Mouse (Mus musculus) splenic B cell, adult 2 months (primary cell): Measurements from ENCODE around the gene Dmpk.

Experiments
- DNase-seq: peaks from one replicate; pipeline ENCODE4 v3.0.0-alpha.2; 2011; ENCODE audit warnings: low read depth, low spot score
- H3K27me3 ChIP-seq: 2 replicates; pipeline ENCODE4 v1.6.1; 2012; ENCODE audit warnings: mild to moderate bottlenecking, low read length, moderate library complexity, mixed read lengths; ENCODE audit not compliant: control insufficient read depth, poor library complexity, insufficient read depth, severe bottlenecking
- H3K36me3 ChIP-seq: 2 replicates; pipeline ENCODE4 v1.6.1; 2012; ENCODE audit warnings: mild to moderate bottlenecking, low read length, moderate library complexity, mixed read lengths; ENCODE audit not compliant: control insufficient read depth, poor library complexity, insufficient read depth, severe bottlenecking

Dmpk gene

GRCm38 (mm10) chr7:19096421-19096976 lies 12.8 kb downstream of the Dmpk start:
- Histone ChIP-seq H3K36me3 (no peaks in the 10 kb centered on the region), H3K27me3 (peaks cover 1% of the 10 kb centered on the region; the same call in 1 of the 2 replicates)
- DNase-seq: no peak

- peaks cover 1% of the 10 kb centered on the region; the same call in 1 of the 2 replicates for H3K27me3 ChIP-seq
- H3K36me3 ChIP-seq: no peaks in the 10 kb centered on the region
- no peak for DNase-seq
Observed at GRCm38 (mm10) chr7:19097217-19097616, 13.6 kb downstream of the Dmpk start.

GRCm38 (mm10) chr7:19097863-19098262 lies 14.2 kb downstream of the Dmpk start:
- H3K27me3 ChIP-seq: peaks cover 1% of the 10 kb centered on the region; the same call in 1 of the 2 replicates
- DNase-seq: no peak
- no peaks in the 10 kb centered on the region for H3K36me3 ChIP-seq

GRCm38 (mm10) chr7:19098811-19099210 lies 15.2 kb downstream of the Dmpk start:
- Histone ChIP-seq H3K27me3 (peaks cover 1% of the 10 kb centered on the region; the same call in 1 of the 2 replicates), H3K36me3 (no peaks in the 10 kb centered on the region)
- DNase-seq: no peak

DNA sequence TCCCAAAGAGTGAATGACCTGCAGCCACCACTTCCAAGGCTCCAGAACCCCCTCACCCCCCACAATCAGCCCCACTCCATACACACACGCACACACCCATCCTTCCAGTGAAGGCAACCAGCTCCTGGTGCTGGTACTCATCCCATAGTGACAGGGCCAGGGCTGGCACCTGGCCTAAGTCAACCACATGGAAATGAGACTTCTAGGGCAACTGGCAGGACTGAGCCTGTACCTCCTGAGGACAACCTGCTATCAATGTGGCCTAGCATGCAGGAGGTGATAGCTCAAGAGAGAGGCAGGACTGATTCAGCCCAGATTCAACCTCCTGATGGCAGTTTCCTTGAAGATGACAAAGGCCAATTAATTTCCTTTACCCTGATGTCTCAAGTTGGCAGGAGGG lies 16.6 kb downstream of the Dmpk start:
- no peaks in the 10 kb centered on the region for H3K36me3 ChIP-seq
- no peaks in the 10 kb centered on the region for H3K27me3 ChIP-seq
- no peak for DNase-seq

DNA sequence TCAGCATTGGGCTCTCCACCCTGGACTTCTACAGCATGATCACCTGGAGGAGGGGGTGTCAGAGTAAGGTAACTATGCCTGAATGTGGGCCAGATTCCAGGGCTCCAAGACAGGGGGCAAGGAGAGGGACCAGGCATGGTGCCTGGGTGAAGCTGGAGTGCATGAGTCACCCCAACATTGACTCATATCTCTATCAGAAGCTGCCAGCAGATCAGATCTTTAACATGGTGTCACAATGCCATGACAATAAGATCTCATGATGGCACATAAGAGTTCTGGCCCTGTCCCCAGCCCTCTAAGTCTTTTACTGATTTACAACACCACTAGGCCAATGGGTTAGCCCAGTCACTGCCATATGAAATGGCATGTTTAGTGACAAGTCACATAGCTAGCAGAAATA lies 20.1 kb downstream of the Dmpk start:
- no peaks in the 10 kb centered on the region for H3K36me3 ChIP-seq

DNA sequence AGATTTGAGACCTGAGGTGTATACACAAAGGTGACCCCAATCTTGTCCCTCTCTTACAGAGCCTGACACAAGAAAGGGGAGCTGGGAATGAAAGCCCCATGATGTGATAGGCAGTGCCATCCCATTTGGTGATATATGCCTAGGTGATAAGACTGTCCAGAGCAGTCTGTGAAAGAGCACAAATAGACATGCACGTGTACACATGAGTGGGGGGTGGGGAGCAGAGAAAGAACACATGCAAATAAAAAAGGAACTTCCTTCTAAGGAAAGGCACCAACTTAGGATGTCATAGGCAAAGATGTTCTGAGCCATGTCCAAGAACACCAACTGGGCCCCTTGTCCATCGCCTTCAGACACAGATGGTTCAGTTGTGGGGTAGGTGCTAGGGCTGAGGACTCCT lies 20.8 kb downstream of the Dmpk start:
- Histone ChIP-seq H3K27me3 (no peaks in the 10 kb centered on the region), H3K36me3 (no peaks in the 10 kb centered on the region)
- DNase-seq: no peak

More for the DNA sequence above, 20.1 kb downstream of the Dmpk start:
- H3K27me3 ChIP-seq: no peaks in the 10 kb centered on the region
- no peak for DNase-seq

GRCm38 (mm10) chr7:19107436-19107835 lies 23.8 kb downstream of the Dmpk start:
- DNase-seq: no peak
- no peaks in the 10 kb centered on the region for H3K27me3 ChIP-seq
- H3K36me3 ChIP-seq: no peaks in the 10 kb centered on the region

DNA sequence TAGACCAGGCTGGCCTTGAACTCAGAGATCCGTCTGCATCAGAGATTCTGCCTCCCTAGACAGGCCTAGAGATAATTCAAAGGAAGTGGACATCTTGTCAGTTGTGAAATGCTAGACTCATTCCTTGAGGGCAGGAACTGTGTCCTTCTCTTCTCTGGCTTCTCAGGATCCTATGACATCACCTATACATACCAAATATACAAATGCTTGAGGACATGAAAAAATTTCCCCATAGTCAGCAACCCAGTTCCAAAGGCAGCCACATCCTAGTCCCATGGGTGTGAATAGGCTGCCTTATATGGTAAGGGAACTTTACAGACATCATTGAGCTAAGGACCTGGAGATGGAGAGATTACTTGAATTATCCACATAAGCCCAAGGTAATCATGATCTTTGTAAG lies 25.9 kb downstream of the Dmpk start:
- no peaks in the 10 kb centered on the region for H3K27me3 ChIP-seq
- H3K36me3 ChIP-seq: no peaks in the 10 kb centered on the region
- DNase-seq: no peak

DNA sequence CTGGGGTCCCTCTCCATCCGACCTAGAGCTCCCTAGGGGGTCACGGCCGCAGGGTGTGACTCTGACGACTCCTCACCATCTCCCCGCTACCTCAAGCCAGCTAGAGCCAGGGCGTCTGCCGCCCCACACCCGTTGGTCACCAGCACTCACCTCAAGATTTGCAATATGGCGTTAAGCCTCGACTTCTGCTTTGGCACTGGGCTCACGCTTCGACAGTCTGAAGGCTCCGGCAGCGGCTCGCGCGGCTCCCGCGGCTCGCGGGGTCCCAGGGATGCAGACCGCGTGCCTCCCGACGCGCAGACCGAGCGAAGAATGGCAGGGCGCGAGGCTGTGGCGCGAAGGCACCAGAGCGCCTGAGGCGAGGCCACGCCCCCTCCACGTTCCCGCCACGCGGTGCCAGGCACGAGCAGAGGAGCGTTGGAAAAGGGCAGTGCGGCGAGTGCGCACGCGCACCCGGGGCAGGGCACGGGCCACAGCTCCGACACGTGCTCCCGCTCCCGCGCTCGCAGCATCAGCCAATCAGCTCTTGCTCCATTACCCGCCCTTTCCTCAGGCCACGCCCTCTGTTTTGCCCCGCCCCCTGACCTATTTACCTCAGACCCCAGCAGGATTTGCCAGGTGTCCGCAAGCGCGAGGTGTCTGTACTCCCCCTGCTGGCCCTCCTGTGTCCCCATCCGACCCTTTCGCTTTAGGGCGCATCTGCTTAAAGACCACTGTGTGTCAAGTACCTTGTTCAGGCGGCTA lies 34.6 kb downstream of the Dmpk start, which contains the start of gene Gm4969:
Gm4969 (minus strand) TSS at position 341 of the 744 bp plus-strand sequence.
- no peaks in the 10 kb centered on the region; the same call in 1 of the 2 replicates for H3K27me3 ChIP-seq
- H3K36me3 ChIP-seq: no peaks in the 10 kb centered on the region
- DNase-seq: peak; percentile 44

DNA sequence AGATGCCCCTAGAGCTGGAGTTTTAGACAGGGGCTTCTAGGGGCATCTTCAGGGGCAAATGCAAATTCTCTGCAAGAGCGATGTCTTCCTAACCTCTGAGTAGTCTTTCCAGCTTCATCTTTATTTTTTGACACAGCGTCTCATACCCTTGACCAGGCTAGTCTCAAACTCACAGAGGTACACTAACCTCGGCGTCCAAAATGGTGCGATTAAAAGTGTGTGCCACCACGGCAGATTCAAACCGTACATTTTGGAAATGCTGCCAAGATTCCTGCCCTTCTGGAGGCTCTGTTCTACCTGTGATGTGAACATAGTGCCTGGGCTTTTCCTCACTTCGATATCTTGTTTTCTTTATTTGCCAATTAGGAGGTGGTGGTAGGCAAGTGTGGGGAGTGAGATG lies 35.4 kb downstream of the Dmpk start:
- DNase-seq: no peak
- Histone ChIP-seq H3K36me3 (no peaks in the 10 kb centered on the region), H3K27me3 (no peaks in the 10 kb centered on the region; the same call in 1 of the 2 replicates)

DNA sequence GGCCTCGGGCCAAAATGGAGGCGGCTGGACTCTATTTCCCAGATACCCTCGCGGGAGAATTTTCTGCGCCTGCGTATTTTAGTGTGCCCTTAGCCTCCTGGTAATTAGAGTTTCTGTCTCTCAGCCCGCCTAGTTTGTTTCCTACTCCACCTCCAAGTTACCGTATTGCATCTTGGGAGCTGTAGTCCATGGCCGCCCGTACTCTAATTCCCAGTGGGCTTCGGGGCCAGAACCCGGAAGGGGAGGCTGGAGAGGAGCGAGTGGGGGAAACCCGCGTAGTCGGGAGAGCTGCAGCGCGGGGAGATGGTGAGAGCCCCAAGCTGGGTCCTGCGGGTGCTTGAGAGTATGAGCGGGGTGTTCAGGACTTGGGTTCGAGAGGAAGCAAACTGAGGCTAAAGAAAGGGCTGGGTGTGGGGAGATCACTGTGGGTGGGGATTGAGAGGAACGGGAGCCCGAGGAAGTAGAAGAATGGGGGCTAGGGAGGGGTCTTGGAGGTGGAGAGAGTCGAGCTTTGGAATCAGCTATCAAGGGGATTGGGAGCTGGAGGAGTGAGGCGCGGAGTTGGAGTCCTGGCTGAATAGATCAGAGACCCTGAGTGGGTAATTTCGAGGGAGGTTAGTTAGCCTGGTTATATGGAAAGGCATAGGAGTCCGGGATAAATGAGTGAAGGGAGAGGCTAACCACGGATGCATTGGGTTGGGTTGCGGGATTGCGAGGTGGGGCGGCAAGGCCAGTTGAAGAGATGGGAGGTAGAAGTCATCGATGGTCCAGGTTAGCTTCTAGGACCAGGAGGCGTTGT lies 36.2 kb downstream of the Dmpk start, which contains the start of gene Fbxo46:
Fbxo46 (plus strand) TSS at position 229 of the 799 bp plus-strand sequence.
- peak; percentile 97 for DNase-seq
- Histone ChIP-seq H3K36me3 (no peaks in the 10 kb centered on the region), H3K27me3 (no peaks in the 10 kb centered on the region; the same call in 1 of the 2 replicates)

DNA sequence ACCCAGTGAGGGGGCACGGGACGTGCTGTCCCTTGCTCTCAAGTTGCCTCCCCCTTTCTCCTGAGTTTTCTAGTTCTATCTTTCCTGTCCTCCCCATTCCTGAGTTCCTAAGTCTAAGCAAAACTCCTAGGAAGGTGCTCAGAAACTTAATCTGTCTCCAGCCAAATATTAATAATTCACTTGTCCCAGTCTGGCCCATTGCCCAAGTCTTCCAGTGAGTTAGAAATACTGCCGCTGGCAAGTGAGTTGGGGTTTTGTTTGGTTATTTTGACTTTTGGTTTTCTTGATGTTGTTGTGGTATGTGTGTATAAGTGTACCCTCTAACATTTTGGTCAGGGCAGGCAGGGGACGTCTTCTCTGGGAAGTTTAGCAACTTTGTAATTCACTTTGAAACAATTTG lies 38.0 kb downstream of the Dmpk start:
- Histone ChIP-seq H3K36me3 (no peaks in the 10 kb centered on the region), H3K27me3 (no peaks in the 10 kb centered on the region)
- no peak for DNase-seq

DNA sequence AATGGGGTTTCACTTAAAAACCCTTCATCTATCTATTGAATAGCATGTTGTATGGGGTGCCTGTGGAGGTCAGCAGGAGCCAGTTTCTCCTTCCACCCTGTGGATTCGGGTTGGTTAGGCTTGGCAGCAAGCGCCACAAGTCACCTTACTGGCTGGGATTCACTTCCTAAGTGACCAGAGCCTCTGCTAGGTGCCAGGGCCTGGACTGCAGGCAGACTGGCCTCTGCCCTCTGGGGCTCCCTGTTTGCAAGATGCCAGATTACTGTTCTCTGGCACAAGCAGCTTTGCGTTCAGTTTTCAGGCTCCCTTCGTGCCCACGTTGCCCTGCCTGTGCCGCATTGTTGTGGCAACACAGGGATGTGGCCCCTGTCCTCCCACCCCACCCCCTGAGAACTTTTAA lies 41.1 kb downstream of the Dmpk start:
- Histone ChIP-seq H3K27me3 (no peaks in the 10 kb centered on the region), H3K36me3 (no peaks in the 10 kb centered on the region)
- DNase-seq: no peak

GRCm38 (mm10) chr7:19127744-19128143 lies 44.1 kb downstream of the Dmpk start:
- no peak for DNase-seq
- Histone ChIP-seq H3K27me3 (no peaks in the 10 kb centered on the region), H3K36me3 (no peaks in the 10 kb centered on the region)
